Mouse (Mus musculus): ENCODE results near the gene Rfx6. TPM values are rescaled to one million over a fixed set of nuclear protein-coding genes. Genes with fewer than 3 reads are reported as not detected.

The Rfx6 gene
- polyA plus RNA-seq, 1 experiment from 2014 or later = not detected

GRCm38 (mm10) chr10:51768445-51768844, 90.9 kb downstream of the Rfx6 start:
- no peaks in the 10 kb centered on the region for H3K4me1 ChIP-seq
- 62% methylated on average over 5 of the region's 5 CpGs for WGBS
- H3K4me2 ChIP-seq (replicated peaks) = no peak overlapping the region
- H3K9me3 ChIP-seq = no peaks in the 10 kb centered on the region
- H3K36me3 ChIP-seq = no peaks in the 10 kb centered on the region
- no peak overlapping the region for H3K27ac ChIP-seq (replicated peaks)
- ATAC-seq (ENCODE audit: low FRiP score, low read depth) = no peak
- H3K9ac ChIP-seq (replicated peaks) = no peak overlapping the region
- no peak overlapping the region for H3K4me3 ChIP-seq
- H3K27me3 ChIP-seq = no peaks in the 10 kb centered on the region

DNA sequence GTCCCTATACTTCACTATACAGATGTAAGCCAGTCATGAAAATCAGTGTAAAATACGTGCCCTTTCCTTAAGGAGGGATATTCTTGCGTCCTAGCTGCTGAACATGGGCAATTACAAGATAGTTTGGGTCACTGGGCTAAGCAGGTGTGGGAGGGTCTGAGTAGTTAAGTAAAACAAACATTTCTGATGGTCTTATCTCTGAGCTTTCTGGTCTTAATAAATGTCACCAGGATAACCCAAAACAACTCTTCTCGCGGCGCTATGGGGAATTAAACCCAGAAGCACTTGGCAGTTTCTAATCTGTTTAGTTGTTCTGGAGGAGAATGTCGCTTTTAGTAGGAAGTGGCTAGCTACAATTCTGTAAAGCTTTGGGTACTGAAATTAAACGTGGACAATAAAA, 91.7 kb downstream of the Rfx6 start:
- Histone ChIP-seq H3K36me3 (no peaks in the 10 kb centered on the region), H3K9ac (replicated peaks) (no peak overlapping the region), H3K27ac (replicated peaks) (no peak overlapping the region), H3K27me3 (no peaks in the 10 kb centered on the region), H3K9me3 (no peaks in the 10 kb centered on the region), H3K4me1 (no peaks in the 10 kb centered on the region), H3K4me3 (no peak overlapping the region), H3K4me2 (replicated peaks) (no peak overlapping the region)
- WGBS = 73% methylated on average over 7 of the region's 7 CpGs
- no peak for ATAC-seq (ENCODE audit: low FRiP score, low read depth)

GRCm38 (mm10) chr10:51779648-51780047, 102.1 kb downstream of the Rfx6 start:
- Histone ChIP-seq H3K27me3 (no peaks in the 10 kb centered on the region), H3K4me1 (no peaks in the 10 kb centered on the region), H3K4me3 (no peak overlapping the region), H3K36me3 (no peaks in the 10 kb centered on the region), H3K27ac (replicated peaks) (no peak overlapping the region), H3K9ac (replicated peaks) (no peak overlapping the region), H3K4me2 (replicated peaks) (no peak overlapping the region), H3K9me3 (no peaks in the 10 kb centered on the region)
- 87% methylated on average over 2 of the region's 2 CpGs for whole genome bisulfite sequencing
- ATAC-seq (ENCODE audit: low FRiP score, low read depth) = no peak

Other genes with a start within 250 kb of the Rfx6 start
- not detected in 2 replicates for gene Gm49339, start 197.1 kb upstream of the Rfx6 start, polyA plus RNA-seq (2016; fragmentation: Nextera tagmentation; extraction: Ambion mirVana)
- not detected in 2 replicates for gene Lilr4b, start 197.1 kb upstream of the Rfx6 start, polyA plus RNA-seq (2016; fragmentation: Nextera tagmentation; extraction: Ambion mirVana)
- 0.57 and 0.93 TPM in 2 replicates for gene Lilrb4a, start 186.8 kb upstream of the Rfx6 start, polyA plus RNA-seq (2016; fragmentation: Nextera tagmentation; extraction: Ambion mirVana)
- 2.6 TPM in 2 replicates for gene Fam162b, start 87.2 kb upstream of the Rfx6 start, polyA plus RNA-seq (2016; fragmentation: Nextera tagmentation; extraction: Ambion mirVana)
- not detected in 2 replicates for gene Gprc6a, start 46.3 kb upstream of the Rfx6 start, polyA plus RNA-seq (2016; fragmentation: Nextera tagmentation; extraction: Ambion mirVana)

Data from midbrain, embryonic 12.5 days (tissue).